Mouse (Mus musculus) liver, adult 2 months (tissue): ENCODE measurements at regions not wholly inside any gene's neighbourhood (a gene's known extent, or its start where the extent isn't known, plus 50 kb on each side); places are given as distances from the start of the nearest gene placed in this dataset.

ENCODE experiments used
- DNase-seq: peaks from one replicate; pipeline ENCODE4 v3.0.0-alpha.2; 2011; ENCODE audit warnings: low read depth, low spot score; ENCODE audit errors: extremely low read depth
- H3K27ac ChIP-seq: fragments of 200-500 bp; replicated peaks from 2 replicates; pipeline ENCODE4 v1.5.1; 2012; ENCODE audit warnings: low read depth, mild to moderate bottlenecking, control low read depth, inconsistent platforms, low read length; ENCODE audit not compliant: insufficient read depth
- H3K27me3 ChIP-seq: fragments of 200-500 bp; 2 replicates; pipeline ENCODE4 v1.6.1; 2012; ENCODE audit warnings: mild to moderate bottlenecking, moderate library complexity, low read length, inconsistent platforms; ENCODE audit not compliant: control insufficient read depth, insufficient read depth
- H3K36me3 ChIP-seq: fragments of 200-500 bp; 2 replicates; pipeline ENCODE4 v1.6.1; 2012; ENCODE audit warnings: low read length, inconsistent platforms; ENCODE audit not compliant: control insufficient read depth, insufficient read depth
- H3K4me1 ChIP-seq: fragments of 200-500 bp; 2 replicates; pipeline ENCODE4 v1.6.1; 2011; ENCODE audit warnings: low read length; ENCODE audit not compliant: control insufficient read depth, insufficient read depth
- H3K4me3 ChIP-seq: fragments of 200-500 bp; 2 replicates; pipeline ENCODE4 v1.5.1; 2011; ENCODE audit warnings: low read depth, mild to moderate bottlenecking, control low read depth, low read length, moderate library complexity; ENCODE audit not compliant: insufficient read depth
- H3K79me2 ChIP-seq: fragments of 200-500 bp; 2 replicates; pipeline ENCODE4 v1.6.1; 2012; ENCODE audit warnings: inconsistent platforms, mild to moderate bottlenecking, low read length, moderate library complexity; ENCODE audit not compliant: control insufficient read depth, insufficient read depth
- H3K9ac ChIP-seq: fragments of 200-500 bp; 2 replicates; pipeline ENCODE4 v1.6.1; 2012; ENCODE audit warnings: low read depth, mild to moderate bottlenecking, control low read depth, inconsistent platforms, low read length
- CTCF ChIP-seq: fragments of 200-500 bp; IDR thresholded peaks from 2 replicates; pipeline ENCODE4 v1.5.1; 2011; ENCODE audit warnings: low read depth, low read length, control low read depth
- POLR2A ChIP-seq: fragments of 200-500 bp; IDR thresholded peaks from 2 replicates; pipeline ENCODE4 v1.6.1; 2011; ENCODE audit warnings: low read length, control low read depth; ENCODE audit not compliant: insufficient read depth; ENCODE audit errors: extremely low read depth
- WGBS: fragments of 180-500 bp; shearing (Covaris S2); methylation state at CpG from one replicate; pipeline ENCODE4 v1.1.7; 2018; 5-methylcytosine and 5-hydroxymethylcytosine counted together

GRCm38 (mm10) chr16:52984336-52984735 lies 530.5 kb upstream of the Alcam start:
- H3K4me3 ChIP-seq: no peak overlapping the region
- no peaks in the 10 kb centered on the region for H3K27me3 ChIP-seq
- H3K9ac ChIP-seq: no peak overlapping the region
- no peaks in the 10 kb centered on the region for H3K4me1 ChIP-seq
- H3K36me3 ChIP-seq: no peaks in the 10 kb centered on the region
- 59% methylated on average over 1 of the region's 1 CpGs for WGBS
- no peaks in the 10 kb centered on the region for H3K79me2 ChIP-seq
- DNase-seq: no peak
- no peak for TF ChIP-seq POLR2A
- TF ChIP-seq CTCF: no peak
- no peak overlapping the region for H3K27ac ChIP-seq

- TF ChIP-seq CTCF (no peak), POLR2A (no peak)
- H3K4me1 ChIP-seq: no peaks in the 10 kb centered on the region
- no peak for DNase-seq
- H3K79me2 ChIP-seq: no peaks in the 10 kb centered on the region
- H3K27ac ChIP-seq: no peak overlapping the region
- 83% methylated on average over 2 of the region's 2 CpGs for WGBS
- H3K36me3 ChIP-seq: no peaks in the 10 kb centered on the region
- no peak overlapping the region for H3K4me3 ChIP-seq
- no peak overlapping the region for H3K9ac ChIP-seq
- H3K27me3 ChIP-seq: no peaks in the 10 kb centered on the region
Measured at GRCm38 (mm10) chr16:52980995-52981394, 527.1 kb upstream of the Alcam start.

GRCm38 (mm10) chr16:52972811-52973210 lies 518.9 kb upstream of the Alcam start:
- Histone ChIP-seq H3K4me3 (no peak overlapping the region), H3K27me3 (no peaks in the 10 kb centered on the region), H3K27ac (no peak overlapping the region), H3K36me3 (no peaks in the 10 kb centered on the region), H3K4me1 (no peaks in the 10 kb centered on the region), H3K79me2 (no peaks in the 10 kb centered on the region), H3K9ac (no peak overlapping the region)
- 94% methylated on average over 2 of the region's 2 CpGs for WGBS
- no peak for TF ChIP-seq POLR2A
- TF ChIP-seq CTCF: no peak
- no peak for DNase-seq

GRCm38 (mm10) chr16:52947679-52948078 lies 493.8 kb upstream of the Alcam start:
- Histone ChIP-seq H3K4me1 (no peaks in the 10 kb centered on the region), H3K27me3 (no peaks in the 10 kb centered on the region), H3K79me2 (no peaks in the 10 kb centered on the region), H3K9ac (no peak overlapping the region), H3K4me3 (no peak overlapping the region), H3K36me3 (no peaks in the 10 kb centered on the region), H3K27ac (no peak overlapping the region)
- DNase-seq: no peak
- TF ChIP-seq POLR2A: no peak
- TF ChIP-seq CTCF: no peak
- WGBS: 81% methylated on average over 4 of the region's 4 CpGs

- DNase-seq: no peak
- no peak overlapping the region for H3K27ac ChIP-seq
- TF ChIP-seq POLR2A (no peak), CTCF (no peak)
- H3K4me1 ChIP-seq: no peaks in the 10 kb centered on the region
- H3K9ac ChIP-seq: no peak overlapping the region
- 50% methylated on average over 1 of the region's 1 CpGs for WGBS
- no peak overlapping the region for H3K4me3 ChIP-seq
- no peaks in the 10 kb centered on the region for H3K36me3 ChIP-seq
- no peaks in the 10 kb centered on the region for H3K27me3 ChIP-seq
- H3K79me2 ChIP-seq: no peaks in the 10 kb centered on the region
Measured at GRCm38 (mm10) chr16:52934749-52935148, 480.9 kb upstream of the Alcam start.

GRCm38 (mm10) chr16:52931978-52932377 lies 478.1 kb upstream of the Alcam start:
- Histone ChIP-seq H3K27ac (no peak overlapping the region), H3K4me1 (no peaks in the 10 kb centered on the region), H3K27me3 (no peaks in the 10 kb centered on the region), H3K36me3 (no peaks in the 10 kb centered on the region), H3K9ac (no peak overlapping the region), H3K4me3 (no peak overlapping the region), H3K79me2 (no peaks in the 10 kb centered on the region)
- 76% methylated on average over 3 of the region's 3 CpGs for WGBS
- peak; percentile 5 for DNase-seq
- TF ChIP-seq CTCF (no peak), POLR2A (no peak)
